Mouse (Mus musculus) bone marrow macrophage, adult 2 months (primary cell): ENCODE results near the gene Arfgap3.

ENCODE experiments used
- CTCF ChIP-seq: IDR thresholded peaks from 2 replicates; pipeline ENCODE4 v1.5.1; 2012; ENCODE audit warnings: low read depth, mild to moderate bottlenecking, low read length, moderate library complexity
- POLR2A ChIP-seq: IDR thresholded peaks from 2 replicates; pipeline ENCODE4 v1.6.1; 2012; ENCODE audit warnings: mild to moderate bottlenecking, low read depth, low read length, borderline replicate concordance

DNA sequence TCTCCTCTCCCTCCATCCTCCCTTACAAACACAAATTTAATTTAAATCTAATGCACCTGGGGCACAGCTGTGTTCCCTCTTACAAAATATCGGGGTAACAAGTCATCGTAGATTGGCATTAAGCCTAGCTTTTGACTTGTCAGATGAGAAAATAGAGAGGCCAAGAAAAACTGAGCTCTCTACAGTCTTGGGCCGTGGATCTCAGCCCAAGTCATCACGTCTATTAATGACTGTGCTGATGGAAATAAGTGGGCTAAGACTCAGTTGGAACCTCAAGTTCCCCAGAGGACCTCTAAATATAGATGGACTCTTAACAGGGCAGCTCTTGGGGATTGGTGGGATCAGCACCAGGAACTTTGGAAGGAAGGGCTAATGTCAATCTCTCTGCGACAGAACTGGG, 33.1 kb upstream of the Arfgap3 start:
- no peak for TF ChIP-seq POLR2A
- no peak for TF ChIP-seq CTCF
